Mouse (Mus musculus): Measurements from ENCODE around the gene Zranb2. TPM values are rescaled to one million over a fixed set of nuclear protein-coding genes. Genes with fewer than 3 reads are reported as not detected.

Zranb2 gene
- polyA plus RNA-seq (2015; fragmentation: Nextera tagmentation; extraction: Ambion mirVana), result 82.1 and 87.4 TPM in 2 replicates

GRCm38 (mm10) chr3:157533964-157534785, at the start of gene Zranb2:
Gene Zranb2 (plus strand): TSS chr3:157534160.
- Histone ChIP-seq H3K4me1 (replicated peaks; ENCODE audit: insufficient read depth, low read length) (peaks cover 4% of the 10 kb centered on the region; the same call in 1 of the 2 replicates), H3K27ac (peak within 1 kb of the TSS; percentile 95), H3K4me3 (replicated peaks; ENCODE audit: low read depth, low read length) (peak within 1 kb of the TSS; percentile 86), H3K36me3 (ENCODE audit: insufficient read depth, low read length) (peaks cover 7% of the 10 kb centered on the region; the same call in 1 of the 2 replicates), H3K9me3 (replicated peaks; ENCODE audit: low read length) (no peaks in the 10 kb centered on the region), H3K9ac (ENCODE audit: low read depth, low read length) (peak within 1 kb of the TSS; percentile 88), H3K4me2 (ENCODE audit: low read length) (peak within 1 kb of the TSS; percentile 60), H3K27me3 (ENCODE audit: insufficient read depth, low read length) (peaks cover 4% of the 10 kb centered on the region; the same call in 1 of the 2 replicates)
- 1% methylated on average over 89 of the region's 91 CpGs for WGBS
- DNase-seq (ENCODE audit: low spot score) (peak; percentile 94), ATAC-seq (replicated peaks; ENCODE audit: low FRiP score, low read depth) (peak; percentile 95)
- TF ChIP-seq CTCF (IDR thresholded peaks at IDR 0.05; ENCODE audit: low read depth), result no peak

- no peak for TF ChIP-seq CTCF (IDR thresholded peaks at IDR 0.05; ENCODE audit: low read depth)
- no peaks in the 10 kb centered on the region for H3K27me3 ChIP-seq (ENCODE audit: insufficient read depth, low read length)
- no peak for DNase-seq (ENCODE audit: low spot score)
- H3K4me2 ChIP-seq (ENCODE audit: low read length), result no peak overlapping the region
- H3K4me3 ChIP-seq (replicated peaks; ENCODE audit: low read depth, low read length), result no peak overlapping the region
- H3K4me1 ChIP-seq (replicated peaks; ENCODE audit: insufficient read depth, low read length), result no peaks in the 10 kb centered on the region
- 48% methylated on average over 4 of the region's 4 CpGs for WGBS
- H3K9ac ChIP-seq (ENCODE audit: low read depth, low read length), result no peak overlapping the region
- no peak overlapping the region for H3K27ac ChIP-seq
- no peaks in the 10 kb centered on the region for H3K36me3 ChIP-seq (ENCODE audit: insufficient read depth, low read length)
- H3K9me3 ChIP-seq (replicated peaks; ENCODE audit: low read length), result no peaks in the 10 kb centered on the region
- ATAC-seq (replicated peaks; ENCODE audit: low FRiP score, low read depth), result no peak
Observed at GRCm38 (mm10) chr3:157492043-157492442, 41.9 kb upstream of the Zranb2 start.

GRCm38 (mm10) chr3:157502216-157502615, 31.7 kb upstream of the Zranb2 start:
- no peak for ATAC-seq (replicated peaks; ENCODE audit: low FRiP score, low read depth)
- TF ChIP-seq CTCF (IDR thresholded peaks at IDR 0.05; ENCODE audit: low read depth), result no peak
- no peaks in the 10 kb centered on the region for H3K9me3 ChIP-seq (replicated peaks; ENCODE audit: low read length)
- no peak overlapping the region for H3K9ac ChIP-seq (ENCODE audit: low read depth, low read length)
- DNase-seq (ENCODE audit: low spot score), result no peak
- no peak overlapping the region for H3K27ac ChIP-seq
- H3K4me2 ChIP-seq (ENCODE audit: low read length), result no peak overlapping the region
- WGBS, result 74% methylated on average over 1 of the region's 1 CpGs
- no peaks in the 10 kb centered on the region for H3K4me1 ChIP-seq (replicated peaks; ENCODE audit: insufficient read depth, low read length)
- no peaks in the 10 kb centered on the region for H3K27me3 ChIP-seq (ENCODE audit: insufficient read depth, low read length)
- H3K36me3 ChIP-seq (ENCODE audit: insufficient read depth, low read length), result no peaks in the 10 kb centered on the region
- H3K4me3 ChIP-seq (replicated peaks; ENCODE audit: low read depth, low read length), result no peak overlapping the region

- no peak for DNase-seq (ENCODE audit: low spot score)
- H3K9me3 ChIP-seq (replicated peaks; ENCODE audit: low read length), result no peaks in the 10 kb centered on the region
- no peak overlapping the region for H3K4me2 ChIP-seq (ENCODE audit: low read length)
- ATAC-seq (replicated peaks; ENCODE audit: low FRiP score, low read depth), result no peak
- no peaks in the 10 kb centered on the region for H3K4me1 ChIP-seq (replicated peaks; ENCODE audit: insufficient read depth, low read length)
- no peak overlapping the region for H3K9ac ChIP-seq (ENCODE audit: low read depth, low read length)
- H3K27me3 ChIP-seq (ENCODE audit: insufficient read depth, low read length), result no peaks in the 10 kb centered on the region
- WGBS, result 46% methylated on average over 5 of the region's 5 CpGs
- no peak overlapping the region for H3K27ac ChIP-seq
- no peak overlapping the region for H3K4me3 ChIP-seq (replicated peaks; ENCODE audit: low read depth, low read length)
- TF ChIP-seq CTCF (IDR thresholded peaks at IDR 0.05; ENCODE audit: low read depth), result no peak
- no peaks in the 10 kb centered on the region for H3K36me3 ChIP-seq (ENCODE audit: insufficient read depth, low read length)
Observed at GRCm38 (mm10) chr3:157514116-157514796, 19.7 kb upstream of the Zranb2 start.

- Histone ChIP-seq H3K4me3 (replicated peaks; ENCODE audit: low read depth, low read length) (no peak overlapping the region), H3K9ac (ENCODE audit: low read depth, low read length) (no peak overlapping the region), H3K36me3 (ENCODE audit: insufficient read depth, low read length) (no peaks in the 10 kb centered on the region), H3K9me3 (replicated peaks; ENCODE audit: low read length) (no peaks in the 10 kb centered on the region), H3K4me1 (replicated peaks; ENCODE audit: insufficient read depth, low read length) (no peaks in the 10 kb centered on the region), H3K27ac (no peak overlapping the region), H3K27me3 (ENCODE audit: insufficient read depth, low read length) (no peaks in the 10 kb centered on the region), H3K4me2 (ENCODE audit: low read length) (no peak overlapping the region)
- no peak for TF ChIP-seq CTCF (IDR thresholded peaks at IDR 0.05; ENCODE audit: low read depth)
- WGBS, result 53% methylated on average over 3 of the region's 3 CpGs
- ATAC-seq (replicated peaks; ENCODE audit: low FRiP score, low read depth), result no peak
- no peak for DNase-seq (ENCODE audit: low spot score)
Observed at GRCm38 (mm10) chr3:157516471-157516870, 17.5 kb upstream of the Zranb2 start.

- no peak overlapping the region for H3K9ac ChIP-seq (ENCODE audit: low read depth, low read length)
- no peaks in the 10 kb centered on the region for H3K36me3 ChIP-seq (ENCODE audit: insufficient read depth, low read length)
- no peaks in the 10 kb centered on the region for H3K9me3 ChIP-seq (replicated peaks; ENCODE audit: low read length)
- ATAC-seq (replicated peaks; ENCODE audit: low FRiP score, low read depth), result no peak
- H3K27ac ChIP-seq, result no peak overlapping the region
- no peak overlapping the region for H3K4me2 ChIP-seq (ENCODE audit: low read length)
- no peaks in the 10 kb centered on the region for H3K27me3 ChIP-seq (ENCODE audit: insufficient read depth, low read length)
- H3K4me3 ChIP-seq (replicated peaks; ENCODE audit: low read depth, low read length), result no peak overlapping the region
- DNase-seq (ENCODE audit: low spot score), result peak; percentile 37
- TF ChIP-seq CTCF (IDR thresholded peaks at IDR 0.05; ENCODE audit: low read depth), result no peak
- 33% methylated on average over 2 of the region's 2 CpGs for WGBS
- no peaks in the 10 kb centered on the region for H3K4me1 ChIP-seq (replicated peaks; ENCODE audit: insufficient read depth, low read length)
Observed at GRCm38 (mm10) chr3:157517992-157518391, 16.0 kb upstream of the Zranb2 start.
